Mouse (Mus musculus) megakaryocyte, embryonic 14.5 days (primary cell): ENCODE measurements around the gene Rnf145.

Experiments used
- FLI1 ChIP-seq: IDR thresholded peaks from 2 replicates; pipeline ENCODE4 v1.6.1; 2012; ENCODE audit warnings: low read length, inconsistent platforms, mixed read lengths
- GATA1 ChIP-seq: IDR thresholded peaks from 3 replicates; pipeline ENCODE4 v1.6.1; 2012; ENCODE audit warnings: mixed read lengths, low read length, inconsistent platforms, borderline replicate concordance

- TF ChIP-seq FLI1 (no peak), GATA1 (no peak)
Observed at GRCm38 (mm10) chr11:44522594-44522993, 3.8 kb downstream of the Rnf145 start.
